Mouse (Mus musculus): ENCODE measurements around the gene Actr2.

- TF ChIP-seq CTCF (IDR thresholded peaks at IDR 0.05; ENCODE audit: low read depth) (no peak), EP300 (optimal IDR thresholded peaks at IDR 0.05) (no peak)
Observed at GRCm38 (mm10) chr11:20027719-20028118, 85.0 kb downstream of the Actr2 start.
